Mouse (Mus musculus): ENCODE results near the gene Gpx6.

- TF ChIP-seq HCFC1 (IDR thresholded peaks at IDR 0.05; ENCODE audit: borderline replicate concordance, insufficient read depth, low read length) (no peak), CHD2 (IDR thresholded peaks at IDR 0.05; ENCODE audit: low read depth, low read length) (no peak)
Measured at GRCm38 (mm10) chr13:21322509-21323375, 10.8 kb downstream of the Gpx6 start.

Data from ES-E14 (cell line).